Mouse (Mus musculus): ENCODE measurements at regions not wholly inside any gene's neighbourhood (a gene's known extent, or its start where the extent isn't known, plus 50 kb on each side); places are given as distances from the start of the nearest gene placed in this dataset.
A peak's percentile ranks its signal among the peaks of the same experiment; 100 is the strongest.

GRCm38 (mm10) chr6:71060116-71060515 is 84.1 kb downstream of the Thnsl2 start:
- TF ChIP-seq CTCF (IDR thresholded peaks at IDR 0.05; ENCODE audit: control insufficient read depth, insufficient read depth, insufficient read length) = no peak
- no peak for TF ChIP-seq MYOD1 (IDR thresholded peaks at IDR 0.05; ENCODE audit: control insufficient read depth, insufficient read length, low read depth)
- peak; percentile 74 for TF ChIP-seq CEBPB (IDR thresholded peaks at IDR 0.05; ENCODE audit: low read depth)
- no peak for TF ChIP-seq MAX (IDR thresholded peaks at IDR 0.05)
- TF ChIP-seq USF1 (IDR thresholded peaks at IDR 0.05; ENCODE audit: low read depth) = no peak
- no peak for TF ChIP-seq MYOG (IDR thresholded peaks at IDR 0.05; ENCODE audit: control insufficient read depth, extremely low read depth, insufficient read length)
- TF ChIP-seq FOSL1 (IDR thresholded peaks at IDR 0.05; ENCODE audit: insufficient read depth, low read length, poor library complexity, severe bottlenecking) = no peak

All from C2C12 (cell line).